Mouse (Mus musculus) hindbrain, embryonic 10.5 days (tissue): Measurements from ENCODE around the gene Ndufaf8. TPM values are rescaled to one million over a fixed set of nuclear protein-coding genes. Genes with fewer than 3 reads are reported as not detected.

ENCODE experiments used
- DNase-seq: peaks from one replicate; pipeline ENCODE4 v3.0.0-alpha.2; 2017; ENCODE audit warnings: low spot score
- H3K27ac ChIP-seq: fragments of 300-500 bp; sonication (generic); 2 replicates; pipeline ENCODE4 v1.5.1; 2016; ENCODE audit warnings: mild to moderate bottlenecking, moderate library complexity
- H3K27me3 ChIP-seq: fragments of 300-500 bp; sonication (generic); 2 replicates; pipeline ENCODE4 v1.6.1; 2016; ENCODE audit warnings: mild to moderate bottlenecking; ENCODE audit not compliant: poor library complexity, insufficient read depth, severe bottlenecking
- H3K36me3 ChIP-seq: fragments of 300-500 bp; sonication (generic); 2 replicates; pipeline ENCODE4 v1.6.1; 2016; ENCODE audit warnings: mild to moderate bottlenecking, moderate library complexity
- H3K4me1 ChIP-seq: fragments of 300-500 bp; sonication (generic); replicated peaks from 2 replicates; pipeline ENCODE4 v1.6.1; 2016; ENCODE audit warnings: mild to moderate bottlenecking
- H3K4me3 ChIP-seq: fragments of 300-500 bp; sonication (generic); 2 replicates; pipeline ENCODE4 v1.5.1; 2016; ENCODE audit warnings: mild to moderate bottlenecking, moderate library complexity
- H3K9me3 ChIP-seq: fragments of 300-500 bp; sonication (generic); 2 replicates; pipeline ENCODE4 v1.6.1; 2016; ENCODE audit warnings: mild to moderate bottlenecking, moderate library complexity
- WGBS: fragments of 180-500 bp; shearing (Covaris S2); methylation state at CpG from one replicate; pipeline ENCODE4 v1.1.7; 2016; 5-methylcytosine and 5-hydroxymethylcytosine counted together
- polyA plus RNA-seq: library from polyadenylated mRNA; unstranded; fragments of >200 nt; fragmentation: Nextera tagmentation; extraction: Ambion mirVana; gene quantifications from 2 replicates; pipeline ENCODE4 v1.2.1, GENCODE M21; 2016

The Ndufaf8 gene
- polyA plus RNA-seq, 1 experiment from 2014 or later: 86.4 TPM

DNA sequence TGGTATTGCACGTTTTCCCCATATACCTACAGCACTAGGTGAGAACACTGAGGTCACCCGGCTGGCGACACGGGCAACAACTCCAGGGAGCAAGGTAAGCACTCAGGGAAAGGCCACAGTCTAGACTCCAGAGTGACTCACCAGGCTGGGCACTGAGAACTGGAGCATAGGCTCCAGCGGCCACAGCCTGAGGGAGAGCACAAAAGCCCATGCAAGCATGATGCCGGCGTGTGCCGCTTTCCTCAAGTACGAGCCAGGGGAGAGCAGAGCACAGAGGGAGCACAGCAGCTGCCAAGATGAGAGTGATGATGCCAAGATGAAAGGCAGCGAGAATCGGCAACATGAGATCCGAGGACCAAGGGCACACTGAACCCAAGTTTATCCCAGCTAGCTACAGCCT, 23.4 kb downstream of the Ndufaf8 start:
- H3K36me3 ChIP-seq: peaks cover 86% of the 10 kb centered on the region
- WGBS: 91% methylated on average over 12 of the region's 12 CpGs
- DNase-seq: no peak

DNA sequence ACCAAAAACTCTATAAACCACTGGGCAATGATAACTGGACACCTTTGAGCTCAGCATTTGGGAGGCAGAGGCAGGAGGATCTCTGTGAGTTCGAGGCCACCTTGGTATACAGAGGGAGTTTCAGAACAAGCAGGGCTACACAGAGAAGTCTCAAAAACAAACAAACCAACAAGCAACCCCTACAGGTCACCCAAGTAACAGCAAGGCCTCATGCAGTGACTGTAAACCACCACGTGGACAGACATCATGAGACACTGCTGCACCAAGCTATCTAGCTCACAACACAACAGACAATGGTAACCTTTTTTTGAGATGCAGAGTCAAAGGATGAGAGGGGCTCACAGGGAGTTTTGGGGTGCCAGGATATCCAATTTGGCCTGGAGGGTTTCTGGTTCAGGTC, 28.1 kb downstream of the Ndufaf8 start:
- H3K27ac ChIP-seq: no peak overlapping the region
- no peak for DNase-seq
- H3K9me3 ChIP-seq: no peaks in the 10 kb centered on the region
- H3K27me3 ChIP-seq: no peaks in the 10 kb centered on the region
- no peak overlapping the region for H3K4me3 ChIP-seq
- H3K4me1 ChIP-seq: peaks cover 4% of the 10 kb centered on the region; the same call in 1 of the 2 replicates
- peaks cover 87% of the 10 kb centered on the region for H3K36me3 ChIP-seq
- WGBS: 86% methylated on average over 2 of the region's 2 CpGs

More for the DNA sequence above, 23.4 kb downstream of the Ndufaf8 start:
- Histone ChIP-seq H3K4me3 (no peak overlapping the region), H3K27me3 (no peaks in the 10 kb centered on the region), H3K9me3 (no peaks in the 10 kb centered on the region), H3K27ac (peak overlapping the region; percentile 42; the same call in 1 of the 2 replicates), H3K4me1 (peaks cover 9% of the 10 kb centered on the region; the same call in 1 of the 2 replicates)

DNA sequence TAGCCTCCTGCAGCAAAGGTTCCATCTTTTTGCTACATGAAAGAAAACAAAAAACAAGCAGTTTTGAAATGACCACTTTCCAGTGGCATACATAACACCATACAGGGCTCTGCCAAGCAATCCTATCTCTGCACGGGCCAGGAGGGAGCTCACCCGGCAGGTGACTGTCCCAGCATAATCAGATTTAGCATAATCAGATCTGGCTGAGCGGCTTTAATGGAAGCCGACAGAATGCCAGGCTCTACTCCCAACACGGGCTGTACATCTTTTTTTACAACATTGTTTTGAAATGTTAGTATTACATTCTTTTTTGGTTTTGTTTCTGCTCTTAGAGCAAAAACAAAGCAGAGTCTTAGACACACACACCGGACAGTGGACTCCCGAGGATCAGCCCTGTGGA, 30.6 kb downstream of the Ndufaf8 start:
- Histone ChIP-seq H3K27me3 (no peaks in the 10 kb centered on the region), H3K4me1 (no peaks in the 10 kb centered on the region), H3K36me3 (peaks cover 87% of the 10 kb centered on the region), H3K9me3 (no peaks in the 10 kb centered on the region), H3K27ac (no peak overlapping the region), H3K4me3 (no peak overlapping the region)
- WGBS: 89% methylated on average over 7 of the region's 7 CpGs
- DNase-seq: no peak

DNA sequence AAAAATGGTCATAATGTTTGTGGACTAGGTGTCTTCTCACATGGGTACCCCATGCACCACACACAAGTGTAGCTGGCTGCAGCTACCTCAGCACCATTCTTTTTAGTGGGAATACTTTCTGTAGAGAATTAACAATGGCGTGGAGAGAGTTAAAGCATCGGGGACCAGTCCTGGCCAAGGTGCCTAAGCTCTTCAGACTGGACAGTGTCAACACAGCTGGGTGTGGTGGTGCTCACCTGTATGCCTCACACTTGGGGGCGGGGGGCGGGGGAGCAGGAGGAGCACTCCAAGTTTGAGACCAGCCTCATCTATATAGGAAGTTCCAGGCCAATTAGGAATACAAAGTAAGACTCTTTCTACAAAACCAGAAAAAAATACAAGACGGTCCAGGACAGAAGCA, 35.4 kb downstream of the Ndufaf8 start:
- no peaks in the 10 kb centered on the region for H3K9me3 ChIP-seq
- H3K27me3 ChIP-seq: no peaks in the 10 kb centered on the region
- DNase-seq: no peak
- no peak overlapping the region for H3K4me3 ChIP-seq
- 95% methylated on average over 5 of the region's 5 CpGs for WGBS
- no peak overlapping the region for H3K27ac ChIP-seq
- H3K36me3 ChIP-seq: peaks cover 94% of the 10 kb centered on the region
- H3K4me1 ChIP-seq: peaks cover 28% of the 10 kb centered on the region

DNA sequence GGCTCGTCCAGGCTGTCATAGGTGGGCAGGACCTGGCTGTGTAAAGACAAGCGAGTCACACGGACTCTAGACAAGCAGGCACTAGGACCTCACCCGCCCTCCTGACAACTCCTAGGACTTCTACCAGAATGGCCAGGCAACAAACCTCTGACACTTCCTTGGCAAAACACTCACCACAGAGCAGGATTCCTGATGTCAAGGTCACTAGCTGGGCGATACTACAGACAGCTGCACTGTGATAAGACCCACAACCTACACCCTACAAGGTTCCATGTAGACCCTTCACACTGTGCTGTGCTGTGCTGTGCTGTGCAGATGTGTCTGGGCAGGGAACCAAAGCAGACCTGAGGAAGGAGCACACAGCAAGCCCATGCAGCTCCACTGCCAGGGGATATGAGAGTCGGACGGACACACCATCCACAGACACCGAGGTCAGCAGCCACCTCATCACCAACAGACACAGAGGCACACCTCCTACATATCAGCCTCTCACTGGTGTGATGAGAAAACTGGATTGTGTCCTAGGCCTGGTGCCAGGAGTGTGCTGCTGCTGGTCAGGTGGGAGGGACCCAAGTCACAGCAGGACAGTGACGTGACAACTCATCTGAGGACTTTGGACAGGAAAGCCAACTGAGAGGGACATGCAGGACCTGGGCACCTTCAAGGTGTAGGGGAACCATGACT, 36.3 kb downstream of the Ndufaf8 start:
- Histone ChIP-seq H3K36me3 (peaks cover 92% of the 10 kb centered on the region), H3K4me1 (peaks cover 30% of the 10 kb centered on the region)
- 95% methylated on average over 9 of the region's 9 CpGs for WGBS

DNA sequence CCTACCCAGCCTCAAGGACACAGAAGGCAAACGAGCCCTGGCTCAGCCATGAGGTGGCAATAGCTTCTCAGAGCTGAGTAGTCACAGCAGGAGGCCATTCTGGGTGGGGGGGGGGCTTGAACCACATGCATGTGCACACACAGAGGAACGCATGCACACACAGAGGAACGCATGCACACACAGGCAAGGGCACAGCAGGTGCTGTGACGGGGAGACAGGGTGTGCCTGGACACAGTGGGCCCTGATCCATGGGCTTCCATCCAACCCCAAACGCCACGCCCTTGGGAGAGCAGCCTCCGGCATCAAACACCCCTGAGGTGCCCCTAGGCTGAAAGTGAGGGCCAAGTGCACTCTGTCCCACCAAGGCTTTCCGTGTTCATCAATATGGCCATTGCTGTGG, 37.5 kb downstream of the Ndufaf8 start:
- peaks cover 88% of the 10 kb centered on the region for H3K36me3 ChIP-seq
- H3K9me3 ChIP-seq: no peaks in the 10 kb centered on the region
- DNase-seq: no peak
- WGBS: 91% methylated on average over 8 of the region's 8 CpGs
- no peaks in the 10 kb centered on the region for H3K27me3 ChIP-seq
- no peak overlapping the region for H3K4me3 ChIP-seq
- peaks cover 36% of the 10 kb centered on the region for H3K4me1 ChIP-seq
- H3K27ac ChIP-seq: peak overlapping the region; percentile 50

More for the DNA sequence above, 36.3 kb downstream of the Ndufaf8 start:
- no peaks in the 10 kb centered on the region for H3K27me3 ChIP-seq
- DNase-seq: no peak
- H3K9me3 ChIP-seq: no peaks in the 10 kb centered on the region
- H3K27ac ChIP-seq: no peak overlapping the region
- no peak overlapping the region for H3K4me3 ChIP-seq

DNA sequence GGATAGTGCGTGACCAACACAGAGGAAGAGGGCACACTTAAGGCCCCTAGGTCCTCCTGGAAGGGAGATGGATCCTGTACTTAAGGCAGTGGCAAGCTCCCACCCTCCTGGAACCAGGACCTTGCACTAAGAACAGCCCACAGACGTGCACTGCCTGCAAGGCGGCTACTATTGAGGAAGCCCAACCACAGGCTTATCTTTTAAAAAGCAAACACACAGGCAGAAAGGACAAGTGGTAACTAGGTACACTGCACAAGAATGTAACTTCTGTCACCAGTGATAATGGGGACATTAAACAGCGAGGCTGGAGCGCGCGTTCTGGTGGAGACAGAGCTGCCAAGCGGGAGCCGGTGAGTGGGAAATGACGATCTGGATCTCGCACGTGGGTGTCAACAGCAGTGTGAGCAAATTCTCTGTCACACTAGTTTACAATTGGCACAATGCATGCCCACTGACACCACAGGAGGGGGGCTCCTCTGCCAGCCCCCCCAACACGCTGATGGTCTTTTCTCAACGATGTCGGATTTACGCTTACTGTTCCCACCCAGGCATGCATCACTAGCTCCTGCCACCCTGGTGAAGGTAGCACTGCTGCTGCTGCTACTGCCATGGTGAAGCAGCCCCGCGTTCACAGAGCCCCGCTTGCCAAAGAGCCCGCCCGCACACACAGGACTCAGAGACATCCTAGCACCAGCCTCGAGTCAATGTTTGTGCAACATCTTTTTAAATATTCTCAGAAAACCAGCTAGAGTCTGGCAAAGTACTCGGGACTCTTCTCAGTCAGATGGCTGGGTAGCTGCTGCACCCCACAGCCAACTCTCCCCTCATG, 38.3 kb downstream of the Ndufaf8 start:
- 72% methylated on average over 23 of the region's 23 CpGs for WGBS
- DNase-seq: no peak
- Histone ChIP-seq H3K4me3 (no peak overlapping the region), H3K27me3 (no peaks in the 10 kb centered on the region), H3K36me3 (peaks cover 83% of the 10 kb centered on the region), H3K4me1 (peaks cover 38% of the 10 kb centered on the region), H3K27ac (peak overlapping the region; percentile 67; the same call in 1 of the 2 replicates), H3K9me3 (no peaks in the 10 kb centered on the region)

DNA sequence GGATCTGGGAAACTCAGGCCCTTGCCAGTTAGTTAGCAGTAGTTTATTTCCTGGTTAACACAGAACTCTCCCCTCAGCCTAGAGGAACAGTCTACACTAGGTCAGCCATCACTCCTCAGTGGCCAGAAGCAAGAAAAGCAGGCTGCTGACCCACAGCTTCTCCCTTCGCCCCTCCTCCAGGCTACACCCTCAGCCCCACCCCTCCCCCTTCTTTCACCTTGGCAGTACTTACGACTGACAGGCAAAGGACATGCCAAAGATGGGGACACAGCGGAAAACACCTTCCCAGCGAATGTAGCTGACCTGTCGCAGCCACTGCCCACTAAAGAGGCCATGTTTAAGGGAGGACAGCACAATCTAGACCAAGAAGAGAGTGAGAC, 38.9 kb downstream of the Ndufaf8 start:
- no peaks in the 10 kb centered on the region for H3K9me3 ChIP-seq
- peaks cover 77% of the 10 kb centered on the region for H3K36me3 ChIP-seq
- 54% methylated on average over 5 of the region's 5 CpGs for WGBS
- H3K27me3 ChIP-seq: no peaks in the 10 kb centered on the region
- no peak for DNase-seq
- peaks cover 44% of the 10 kb centered on the region for H3K4me1 ChIP-seq
- peak overlapping the region; percentile 67; the same call in 1 of the 2 replicates for H3K27ac ChIP-seq
- no peak overlapping the region for H3K4me3 ChIP-seq

DNA sequence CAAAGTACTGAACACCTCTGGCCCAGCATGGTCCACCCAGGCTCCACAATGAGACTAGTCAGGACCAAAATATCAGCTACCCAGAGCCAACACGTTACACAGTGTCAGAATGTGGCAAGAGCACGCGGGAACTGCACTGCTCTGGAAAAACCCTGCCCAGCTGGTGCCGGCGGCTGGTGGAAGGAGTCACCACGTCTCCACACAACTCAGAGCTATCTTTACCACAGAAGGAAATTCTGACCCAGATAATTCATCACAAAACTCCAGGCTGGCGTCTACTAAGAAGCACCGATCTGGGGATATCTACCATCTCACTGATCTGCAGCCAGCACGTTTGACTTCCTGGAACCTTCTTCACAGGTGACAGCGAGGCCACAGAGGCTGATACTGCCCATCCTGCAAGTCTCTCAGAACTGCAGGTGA, 40.6 kb downstream of the Ndufaf8 start:
- 92% methylated on average over 10 of the region's 10 CpGs for WGBS
- H3K36me3 ChIP-seq: peaks cover 72% of the 10 kb centered on the region
- H3K4me3 ChIP-seq: no peak overlapping the region

DNA sequence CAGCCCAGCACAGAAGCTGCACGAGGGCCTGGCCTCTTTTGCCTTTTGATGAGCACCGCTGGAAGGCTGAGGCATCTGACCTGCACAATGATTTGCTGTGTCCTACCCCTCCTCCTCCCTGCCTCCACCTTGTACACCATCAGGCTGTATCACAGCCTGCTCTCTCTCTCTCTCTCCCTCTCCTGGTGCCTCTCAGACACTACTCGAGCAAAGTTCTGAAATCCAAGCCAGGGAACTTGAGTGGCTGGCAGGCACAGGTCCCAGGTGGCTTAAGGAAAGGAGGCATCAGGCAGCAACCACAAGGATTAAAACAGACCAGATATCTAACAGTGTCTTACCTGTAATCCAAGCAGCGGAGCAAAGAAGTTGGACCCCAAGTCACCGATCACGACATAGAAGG, 41.5 kb downstream of the Ndufaf8 start:
- no peak overlapping the region for H3K27ac ChIP-seq
- H3K36me3 ChIP-seq: peaks cover 70% of the 10 kb centered on the region
- peaks cover 61% of the 10 kb centered on the region for H3K4me1 ChIP-seq
- no peaks in the 10 kb centered on the region for H3K9me3 ChIP-seq
- no peak overlapping the region for H3K4me3 ChIP-seq
- 72% methylated on average over 6 of the region's 6 CpGs for WGBS
- no peaks in the 10 kb centered on the region for H3K27me3 ChIP-seq
- no peak for DNase-seq

More for the DNA sequence above, 40.6 kb downstream of the Ndufaf8 start:
- DNase-seq: no peak
- H3K9me3 ChIP-seq: no peaks in the 10 kb centered on the region
- H3K27me3 ChIP-seq: no peaks in the 10 kb centered on the region
- no peak overlapping the region for H3K27ac ChIP-seq
- peaks cover 54% of the 10 kb centered on the region for H3K4me1 ChIP-seq

DNA sequence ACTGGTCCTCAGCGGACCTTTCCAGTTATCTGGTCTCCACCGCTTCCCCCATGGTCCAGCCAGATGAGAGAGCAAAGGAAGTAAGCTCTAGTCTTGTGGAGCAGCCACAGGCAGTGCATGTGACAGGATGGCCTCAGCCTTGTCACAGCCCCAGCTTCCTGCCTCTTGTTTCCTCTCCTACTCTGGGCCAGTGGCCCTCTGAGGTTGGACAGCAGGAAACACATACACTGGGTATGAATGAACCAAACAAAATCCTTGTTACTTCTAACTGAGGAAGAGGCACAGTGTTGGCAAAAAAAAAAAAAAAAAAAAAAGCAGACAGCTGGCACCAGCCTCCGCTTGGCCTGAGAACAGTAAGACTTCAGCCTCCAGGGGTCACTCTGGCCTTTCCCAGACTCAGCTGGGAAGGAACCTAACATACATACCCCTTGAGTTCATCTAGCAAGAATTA, 43.9 kb downstream of the Ndufaf8 start:
- peak overlapping the region; percentile 18; the same call in 1 of the 2 replicates for H3K27ac ChIP-seq
- H3K4me1 ChIP-seq: peaks cover 48% of the 10 kb centered on the region
- no peaks in the 10 kb centered on the region for H3K27me3 ChIP-seq
- WGBS: 81% methylated on average over 3 of the region's 3 CpGs
- H3K4me3 ChIP-seq: no peak overlapping the region
- H3K36me3 ChIP-seq: peaks cover 68% of the 10 kb centered on the region
- no peak for DNase-seq
- H3K9me3 ChIP-seq: no peaks in the 10 kb centered on the region

DNA sequence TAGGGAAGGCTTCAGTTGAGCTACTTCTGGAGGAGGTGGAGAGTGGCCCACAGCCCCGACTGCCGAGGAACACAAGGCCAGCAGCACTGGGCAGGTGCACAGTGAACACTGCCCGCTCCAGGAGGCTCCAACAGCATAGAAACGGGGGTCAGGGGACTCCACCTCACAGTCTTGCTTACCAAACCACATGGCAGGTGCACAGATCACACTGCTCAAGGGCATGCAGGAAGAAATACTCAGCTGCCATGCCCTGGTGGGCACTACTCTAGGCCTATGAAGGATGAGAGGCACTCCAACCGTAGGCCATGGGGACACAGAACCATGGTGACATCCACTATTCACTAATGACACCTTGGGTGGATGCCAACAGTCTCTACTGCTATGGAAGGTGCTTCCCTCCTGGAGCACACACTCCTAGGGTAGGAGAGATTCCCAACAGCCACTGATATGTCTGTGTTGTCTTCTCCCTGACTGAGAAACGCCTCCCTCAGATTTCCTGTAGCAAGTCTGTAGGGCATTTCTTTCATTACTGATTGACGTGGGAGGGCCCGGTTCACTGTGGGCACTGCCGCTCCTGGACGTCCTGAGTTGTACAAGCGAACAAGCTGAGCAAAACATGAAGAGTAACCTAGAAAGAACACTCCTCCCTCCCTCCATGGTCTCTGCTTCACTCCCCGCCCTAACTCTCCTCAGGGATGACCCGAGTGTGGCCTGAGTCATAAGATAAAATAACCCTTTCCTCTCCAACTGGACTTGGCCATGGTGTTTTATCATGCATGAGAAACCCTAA, 45.2 kb downstream of the Ndufaf8 start:
- Histone ChIP-seq H3K9me3 (no peaks in the 10 kb centered on the region), H3K4me3 (no peak overlapping the region), H3K36me3 (peaks cover 57% of the 10 kb centered on the region), H3K4me1 (peaks cover 38% of the 10 kb centered on the region), H3K27ac (peak overlapping the region; percentile 53; the same call in 1 of the 2 replicates), H3K27me3 (no peaks in the 10 kb centered on the region)
- DNase-seq: no peak
- 79% methylated on average over 13 of the region's 13 CpGs for WGBS
